Mouse (Mus musculus) lung, postnatal 0 days (tissue): ENCODE measurements around the gene Ipo13.

Source experiments
- CTCF ChIP-seq: IDR thresholded peaks from 2 replicates; pipeline ENCODE4 v1.5.1; 2016; ENCODE audit warnings: antibody characterized with exemption, mild to moderate bottlenecking
- EP300 ChIP-seq: IDR thresholded peaks from 2 replicates; pipeline ENCODE4 v1.6.1; 2016; ENCODE audit warnings: antibody characterized with exemption, mild to moderate bottlenecking, control low read depth

GRCm38 (mm10) chr4:117871787-117872186 lies 43.0 kb downstream of the Ipo13 start:
- TF ChIP-seq CTCF: no peak
- no peak for TF ChIP-seq EP300
